Mouse (Mus musculus) liver, embryonic 15.5 days (tissue): ENCODE data around the gene Dcaf5. TPM values are rescaled to one million over a fixed set of nuclear protein-coding genes. Genes with fewer than 3 reads are reported as not detected.

Experiments
- ATAC-seq: fragments of 200-750 bp; cut with Nextera tagmentation; 2 replicates; pipeline ENCODE4 v1.8.0; 2017; ENCODE audit warnings: moderate number of reproducible peaks, mild to moderate bottlenecking, moderate library complexity; ENCODE audit not compliant: insufficient read depth
- H3K27ac ChIP-seq: fragments of 300-500 bp; sonication (generic); replicated peaks from 2 replicates; pipeline ENCODE4 v1.5.1; 2015; ENCODE audit warnings: mild to moderate bottlenecking, inconsistent platforms
- H3K27me3 ChIP-seq: fragments of 300-500 bp; sonication (generic); 2 replicates; pipeline ENCODE4 v1.6.1; 2015; ENCODE audit warnings: mild to moderate bottlenecking, inconsistent platforms
- H3K36me3 ChIP-seq: fragments of 300-500 bp; sonication (generic); replicated peaks from 2 replicates; pipeline ENCODE4 v1.6.1; 2015; ENCODE audit warnings: moderate library complexity, mild to moderate bottlenecking, inconsistent platforms
- H3K4me1 ChIP-seq: fragments of 300-500 bp; sonication (generic); replicated peaks from 2 replicates; pipeline ENCODE4 v1.6.1; 2015; ENCODE audit warnings: inconsistent platforms
- H3K4me2 ChIP-seq: fragments of 300-500 bp; sonication (generic); 2 replicates; pipeline ENCODE4 v1.6.1; 2015; ENCODE audit warnings: moderate library complexity, mild to moderate bottlenecking, inconsistent platforms
- H3K4me3 ChIP-seq: fragments of 300-500 bp; sonication (generic); replicated peaks from 2 replicates; pipeline ENCODE4 v1.5.1; 2015; ENCODE audit warnings: mild to moderate bottlenecking, inconsistent platforms
- H3K9ac ChIP-seq: fragments of 300-500 bp; sonication (generic); 2 replicates; pipeline ENCODE4 v1.6.1; 2015; ENCODE audit warnings: moderate library complexity, mild to moderate bottlenecking, inconsistent platforms
- H3K9me3 ChIP-seq: fragments of 300-500 bp; sonication (generic); replicated peaks from 2 replicates; pipeline ENCODE4 v1.6.1; 2016; ENCODE audit warnings: inconsistent platforms
- WGBS: fragments of 180-500 bp; shearing (Covaris S2); methylation state at CpG from one replicate; pipeline ENCODE4 v1.1.7; 2015; ENCODE audit warnings: mixed read lengths; ENCODE audit not compliant: insufficient replicate concordance; 5-methylcytosine and 5-hydroxymethylcytosine counted together
- microRNA-seq: library from miRNA; unstranded; fragments of <30 nt; microRNA quantifications from one replicate; pipeline ENCODE4, GENCODE M21; 2016
- polyA plus RNA-seq: library from polyadenylated mRNA; unstranded; fragments of >200 nt; fragmentation: Nextera tagmentation; extraction: Ambion mirVana; gene quantifications from 2 replicates; pipeline ENCODE4 v1.2.1, GENCODE M21; 2015

The Dcaf5 gene
- polyA plus RNA-seq, 1 experiment from 2014 or later, result 2.2 TPM

GRCm38 (mm10) chr12:80285890-80286289 is 150.5 kb downstream of the Dcaf5 start:
- H3K27ac ChIP-seq, result no peak overlapping the region
- H3K9ac ChIP-seq, result no peak overlapping the region
- H3K4me3 ChIP-seq, result no peak overlapping the region
- peaks cover 5% of the 10 kb centered on the region; the same call in 1 of the 2 replicates for H3K4me1 ChIP-seq
- H3K36me3 ChIP-seq, result no peaks in the 10 kb centered on the region
- no peak overlapping the region for H3K4me2 ChIP-seq
- H3K27me3 ChIP-seq, result no peaks in the 10 kb centered on the region
- 32% methylated on average over 5 of the region's 5 CpGs for WGBS
- H3K9me3 ChIP-seq, result no peaks in the 10 kb centered on the region
- no peak for ATAC-seq

Small RNAs within 50 kb of the gene (microRNA-seq; reads per million reads assigned to microRNA genes)
- 48.5 reads per million, percentile 46 among the genes with 10 or more reads in this experiment for gene Mir1843a

Other genes starting within 250 kb of the Dcaf5 start
- gene Actn1, start 176.2 kb downstream of the Dcaf5 start, polyA plus RNA-seq, result 7.9 and 9.4 TPM in 2 replicates
- 5.3 and 6.0 TPM in 2 replicates for gene Exd2, start 26.5 kb upstream of the Dcaf5 start, polyA plus RNA-seq
- gene Galnt16, start 81.7 kb upstream of the Dcaf5 start, polyA plus RNA-seq, result 0.29 and 0.45 TPM in 2 replicates
- gene Slc39a9, start 207.3 kb upstream of the Dcaf5 start, polyA plus RNA-seq, result 10.8 and 12.1 TPM in 2 replicates
- gene Erh, start 207.7 kb upstream of the Dcaf5 start, polyA plus RNA-seq, result 103 and 115 TPM in 2 replicates